Mouse (Mus musculus): ENCODE results near the gene Mybpc2. TPM values are rescaled to one million over a fixed set of nuclear protein-coding genes. Genes with fewer than 3 reads are reported as not detected.

Mybpc2 gene
- polyA plus RNA-seq, 1 experiment from 2014 or later = 0.31 TPM

GRCm38 (mm10) chr7:44495992-44496770, 28.3 kb downstream of the Mybpc2 start, which contains the start of the genes Emc10 and Fam71e1:
Gene Emc10, minus strand, starts transcription at chr7:44496529.
Gene Fam71e1, plus strand, starts transcription at chr7:44496581.
- H3K4me1 ChIP-seq (ENCODE audit: control insufficient read depth, low read depth, low read length) = peaks cover 27% of the 10 kb centered on the region
- H3K27ac ChIP-seq (ENCODE audit: low read length) = peak within 1 kb of the TSS; percentile 96
- peak within 1 kb of the TSS; percentile 94 for H3K9ac ChIP-seq (ENCODE audit: low read depth, low read length)
- peak within 1 kb of the TSS; percentile 82 for H3K4me2 ChIP-seq (ENCODE audit: low read depth, low read length)
- H3K27me3 ChIP-seq (ENCODE audit: control insufficient read depth, insufficient read depth, low read depth, low read length) = peaks cover 2% of the 10 kb centered on the region
- under 1% methylated on average over 58 of the region's 58 CpGs for WGBS (ENCODE audit: insufficient replicate concordance)
- ATAC-seq (ENCODE audit: low read depth) = peak; percentile 94
- H3K9me3 ChIP-seq (replicated peaks; ENCODE audit: control insufficient read depth, low read length) = no peaks in the 10 kb centered on the region
- peak within 1 kb of the TSS; percentile 80 for H3K4me3 ChIP-seq (ENCODE audit: low read depth, low read length)
- peaks cover 11% of the 10 kb centered on the region for H3K36me3 ChIP-seq (ENCODE audit: control insufficient read depth, insufficient read depth)

- Histone ChIP-seq H3K36me3 (ENCODE audit: control insufficient read depth, insufficient read depth) (peaks cover 20% of the 10 kb centered on the region), H3K4me3 (ENCODE audit: low read depth, low read length) (peak overlapping the region; percentile 80), H3K9ac (ENCODE audit: low read depth, low read length) (peak overlapping the region; percentile 94), H3K4me2 (ENCODE audit: low read depth, low read length) (peak overlapping the region; percentile 82), H3K27ac (ENCODE audit: low read length) (no peak overlapping the region), H3K4me1 (ENCODE audit: control insufficient read depth, low read depth, low read length) (peaks cover 27% of the 10 kb centered on the region), H3K27me3 (ENCODE audit: control insufficient read depth, insufficient read depth, low read depth, low read length) (no peaks in the 10 kb centered on the region), H3K9me3 (replicated peaks; ENCODE audit: control insufficient read depth, low read length) (no peaks in the 10 kb centered on the region)
- no peak for ATAC-seq (ENCODE audit: low read depth)
- 77% methylated on average over 7 of the region's 7 CpGs for WGBS (ENCODE audit: insufficient replicate concordance)
Observed at GRCm38 (mm10) chr7:44495086-44495485, 29.4 kb downstream of the Mybpc2 start.

- Histone ChIP-seq H3K9ac (ENCODE audit: low read depth, low read length) (no peak overlapping the region), H3K36me3 (ENCODE audit: control insufficient read depth, insufficient read depth) (peaks cover 23% of the 10 kb centered on the region), H3K9me3 (replicated peaks; ENCODE audit: control insufficient read depth, low read length) (no peaks in the 10 kb centered on the region), H3K4me2 (ENCODE audit: low read depth, low read length) (peak overlapping the region; percentile 82; the same call in 1 of the 2 replicates), H3K27ac (ENCODE audit: low read length) (no peak overlapping the region), H3K27me3 (ENCODE audit: control insufficient read depth, insufficient read depth, low read depth, low read length) (no peaks in the 10 kb centered on the region), H3K4me1 (ENCODE audit: control insufficient read depth, low read depth, low read length) (peaks cover 27% of the 10 kb centered on the region), H3K4me3 (ENCODE audit: low read depth, low read length) (no peak overlapping the region; the same call in 1 of the 2 replicates)
- ATAC-seq (ENCODE audit: low read depth) = no peak
- 84% methylated on average over 12 of the region's 12 CpGs for WGBS (ENCODE audit: insufficient replicate concordance)
Observed at GRCm38 (mm10) chr7:44494681-44495080, 29.8 kb downstream of the Mybpc2 start.

- Histone ChIP-seq H3K4me1 (ENCODE audit: control insufficient read depth, low read depth, low read length) (peaks cover 21% of the 10 kb centered on the region), H3K9me3 (replicated peaks; ENCODE audit: control insufficient read depth, low read length) (no peaks in the 10 kb centered on the region), H3K27ac (ENCODE audit: low read length) (no peak overlapping the region), H3K9ac (ENCODE audit: low read depth, low read length) (no peak overlapping the region), H3K4me3 (ENCODE audit: low read depth, low read length) (no peak overlapping the region), H3K4me2 (ENCODE audit: low read depth, low read length) (no peak overlapping the region), H3K36me3 (ENCODE audit: control insufficient read depth, insufficient read depth) (peaks cover 23% of the 10 kb centered on the region), H3K27me3 (ENCODE audit: control insufficient read depth, insufficient read depth, low read depth, low read length) (no peaks in the 10 kb centered on the region)
- no peak for ATAC-seq (ENCODE audit: low read depth)
- 86% methylated on average over 21 of the region's 21 CpGs for WGBS (ENCODE audit: insufficient replicate concordance)
Observed at GRCm38 (mm10) chr7:44492166-44492826, 32.2 kb downstream of the Mybpc2 start.

GRCm38 (mm10) chr7:44491391-44491790, 33.1 kb downstream of the Mybpc2 start:
- WGBS (ENCODE audit: insufficient replicate concordance) = 91% methylated on average over 5 of the region's 5 CpGs
- H3K9me3 ChIP-seq (replicated peaks; ENCODE audit: control insufficient read depth, low read length) = no peaks in the 10 kb centered on the region
- H3K4me1 ChIP-seq (ENCODE audit: control insufficient read depth, low read depth, low read length) = peaks cover 14% of the 10 kb centered on the region
- H3K27ac ChIP-seq (ENCODE audit: low read length) = no peak overlapping the region
- no peak overlapping the region for H3K4me2 ChIP-seq (ENCODE audit: low read depth, low read length)
- H3K36me3 ChIP-seq (ENCODE audit: control insufficient read depth, insufficient read depth) = peaks cover 23% of the 10 kb centered on the region
- no peaks in the 10 kb centered on the region for H3K27me3 ChIP-seq (ENCODE audit: control insufficient read depth, insufficient read depth, low read depth, low read length)
- H3K9ac ChIP-seq (ENCODE audit: low read depth, low read length) = no peak overlapping the region
- no peak overlapping the region for H3K4me3 ChIP-seq (ENCODE audit: low read depth, low read length)
- ATAC-seq (ENCODE audit: low read depth) = no peak

- H3K9me3 ChIP-seq (replicated peaks; ENCODE audit: control insufficient read depth, low read length) = no peaks in the 10 kb centered on the region
- H3K27me3 ChIP-seq (ENCODE audit: control insufficient read depth, insufficient read depth, low read depth, low read length) = no peaks in the 10 kb centered on the region
- ATAC-seq (ENCODE audit: low read depth) = no peak
- H3K36me3 ChIP-seq (ENCODE audit: control insufficient read depth, insufficient read depth) = peaks cover 23% of the 10 kb centered on the region
- no peak overlapping the region for H3K27ac ChIP-seq (ENCODE audit: low read length)
- no peak overlapping the region for H3K9ac ChIP-seq (ENCODE audit: low read depth, low read length)
- H3K4me3 ChIP-seq (ENCODE audit: low read depth, low read length) = no peak overlapping the region
- peaks cover 8% of the 10 kb centered on the region for H3K4me1 ChIP-seq (ENCODE audit: control insufficient read depth, low read depth, low read length)
- 84% methylated on average over 4 of the region's 4 CpGs for WGBS (ENCODE audit: insufficient replicate concordance)
- no peak overlapping the region for H3K4me2 ChIP-seq (ENCODE audit: low read depth, low read length)
Observed at GRCm38 (mm10) chr7:44490281-44490680, 34.2 kb downstream of the Mybpc2 start.

GRCm38 (mm10) chr7:44488545-44488944, 35.9 kb downstream of the Mybpc2 start:
- 83% methylated on average over 8 of the region's 8 CpGs for WGBS (ENCODE audit: insufficient replicate concordance)
- no peak overlapping the region for H3K4me2 ChIP-seq (ENCODE audit: low read depth, low read length)
- H3K36me3 ChIP-seq (ENCODE audit: control insufficient read depth, insufficient read depth) = peaks cover 20% of the 10 kb centered on the region
- no peak overlapping the region for H3K27ac ChIP-seq (ENCODE audit: low read length)
- H3K9ac ChIP-seq (ENCODE audit: low read depth, low read length) = no peak overlapping the region
- H3K9me3 ChIP-seq (replicated peaks; ENCODE audit: control insufficient read depth, low read length) = no peaks in the 10 kb centered on the region
- H3K4me3 ChIP-seq (ENCODE audit: low read depth, low read length) = no peak overlapping the region
- H3K4me1 ChIP-seq (ENCODE audit: control insufficient read depth, low read depth, low read length) = peaks cover 9% of the 10 kb centered on the region; the same call in 1 of the 2 replicates
- no peak for ATAC-seq (ENCODE audit: low read depth)
- no peaks in the 10 kb centered on the region for H3K27me3 ChIP-seq (ENCODE audit: control insufficient read depth, insufficient read depth, low read depth, low read length)

GRCm38 (mm10) chr7:44487936-44488335, 36.5 kb downstream of the Mybpc2 start:
- ATAC-seq (ENCODE audit: low read depth) = no peak
- Histone ChIP-seq H3K4me3 (ENCODE audit: low read depth, low read length) (no peak overlapping the region), H3K27me3 (ENCODE audit: control insufficient read depth, insufficient read depth, low read depth, low read length) (no peaks in the 10 kb centered on the region), H3K4me1 (ENCODE audit: control insufficient read depth, low read depth, low read length) (peaks cover 13% of the 10 kb centered on the region), H3K36me3 (ENCODE audit: control insufficient read depth, insufficient read depth) (peaks cover 20% of the 10 kb centered on the region), H3K4me2 (ENCODE audit: low read depth, low read length) (no peak overlapping the region), H3K9ac (ENCODE audit: low read depth, low read length) (no peak overlapping the region), H3K27ac (ENCODE audit: low read length) (no peak overlapping the region), H3K9me3 (replicated peaks; ENCODE audit: control insufficient read depth, low read length) (no peaks in the 10 kb centered on the region)
- 78% methylated on average over 7 of the region's 7 CpGs for WGBS (ENCODE audit: insufficient replicate concordance)
